Mouse (Mus musculus) midbrain, postnatal 0 days (tissue): ENCODE measurements around the gene Ralgps1. TPM values are rescaled to one million over a fixed set of nuclear protein-coding genes. Genes with fewer than 3 reads are reported as not detected.

Experiments
- ATAC-seq: fragments of 200-750 bp; cut with Nextera tagmentation; 2 replicates; pipeline ENCODE4 v1.8.0; 2017; ENCODE audit warnings: moderate number of reproducible peaks, mild to moderate bottlenecking, moderate TSS enrichment, moderate library complexity; ENCODE audit not compliant: low FRiP score
- DNase-seq: peaks from one replicate; pipeline ENCODE4 v3.0.0-alpha.2; 2015; ENCODE audit warnings: low spot score
- H3K27ac ChIP-seq: fragments of 300-500 bp; sonication (generic); 2 replicates; pipeline ENCODE4 v1.5.1; 2014; ENCODE audit warnings: low read depth, mild to moderate bottlenecking, low read length, mixed read lengths
- H3K27me3 ChIP-seq: fragments of 300-500 bp; sonication (generic); 2 replicates; pipeline ENCODE4 v1.6.1; 2014; ENCODE audit warnings: low read length, control low read depth, mixed read lengths; ENCODE audit not compliant: insufficient read depth
- H3K36me3 ChIP-seq: fragments of 300-500 bp; sonication (generic); 2 replicates; pipeline ENCODE4 v1.6.1; 2014; ENCODE audit warnings: low read length, control low read depth, mixed read lengths; ENCODE audit not compliant: insufficient read depth
- H3K4me1 ChIP-seq: fragments of 300-500 bp; sonication (generic); 2 replicates; pipeline ENCODE4 v1.6.1; 2014; ENCODE audit warnings: mild to moderate bottlenecking, control low read depth, antibody characterized with exemption, low read length, mixed read lengths; ENCODE audit not compliant: insufficient read depth
- H3K4me2 ChIP-seq: fragments of 300-500 bp; sonication (generic); 2 replicates; pipeline ENCODE4 v1.6.1; 2014; ENCODE audit warnings: low read depth, mild to moderate bottlenecking, low read length, mixed read lengths; ENCODE audit not compliant: poor library complexity, severe bottlenecking
- H3K4me3 ChIP-seq: fragments of 300-500 bp; sonication (generic); 2 replicates; pipeline ENCODE4 v1.5.1; 2014; ENCODE audit warnings: low read depth, mild to moderate bottlenecking, low read length, moderate library complexity
- H3K9ac ChIP-seq: fragments of 300-500 bp; sonication (generic); replicated peaks from 2 replicates; pipeline ENCODE4 v1.6.1; 2014; ENCODE audit warnings: mild to moderate bottlenecking, low read length, moderate library complexity, mixed read lengths; ENCODE audit not compliant: poor library complexity, severe bottlenecking
- H3K9me3 ChIP-seq: fragments of 300-500 bp; sonication (generic); 2 replicates; pipeline ENCODE4 v1.6.1; 2016; ENCODE audit warnings: low read length, control low read depth
- CTCF ChIP-seq: IDR thresholded peaks from 2 replicates; pipeline ENCODE4 v1.5.1; 2016; ENCODE audit warnings: antibody characterized with exemption, mild to moderate bottlenecking
- WGBS: fragments of 180-500 bp; shearing (Covaris S2); extraction: QIAGEN DNeasy Blood & Tissue Kit; methylation state at CpG from one replicate; pipeline ENCODE4 v1.1.7; 2014; 5-methylcytosine and 5-hydroxymethylcytosine counted together
- polyA plus RNA-seq: library from polyadenylated mRNA; unstranded; fragments of >200 nt; fragmentation: Nextera tagmentation; extraction: Ambion mirVana; gene quantifications from 2 replicates; pipeline ENCODE4 v1.2.1, GENCODE M21; 2015
- total RNA-seq: library from RNA; depleted of rRNA; stranded (reverse); fragments of >200 nt; gene quantifications from 2 replicates; pipeline ENCODE4 v1.2.3, GENCODE M21; 2014

Ralgps1 gene
- total and polyA plus RNA-seq, 2 experiments from 2014 or later, result 26.4 to 74.6 TPM

DNA sequence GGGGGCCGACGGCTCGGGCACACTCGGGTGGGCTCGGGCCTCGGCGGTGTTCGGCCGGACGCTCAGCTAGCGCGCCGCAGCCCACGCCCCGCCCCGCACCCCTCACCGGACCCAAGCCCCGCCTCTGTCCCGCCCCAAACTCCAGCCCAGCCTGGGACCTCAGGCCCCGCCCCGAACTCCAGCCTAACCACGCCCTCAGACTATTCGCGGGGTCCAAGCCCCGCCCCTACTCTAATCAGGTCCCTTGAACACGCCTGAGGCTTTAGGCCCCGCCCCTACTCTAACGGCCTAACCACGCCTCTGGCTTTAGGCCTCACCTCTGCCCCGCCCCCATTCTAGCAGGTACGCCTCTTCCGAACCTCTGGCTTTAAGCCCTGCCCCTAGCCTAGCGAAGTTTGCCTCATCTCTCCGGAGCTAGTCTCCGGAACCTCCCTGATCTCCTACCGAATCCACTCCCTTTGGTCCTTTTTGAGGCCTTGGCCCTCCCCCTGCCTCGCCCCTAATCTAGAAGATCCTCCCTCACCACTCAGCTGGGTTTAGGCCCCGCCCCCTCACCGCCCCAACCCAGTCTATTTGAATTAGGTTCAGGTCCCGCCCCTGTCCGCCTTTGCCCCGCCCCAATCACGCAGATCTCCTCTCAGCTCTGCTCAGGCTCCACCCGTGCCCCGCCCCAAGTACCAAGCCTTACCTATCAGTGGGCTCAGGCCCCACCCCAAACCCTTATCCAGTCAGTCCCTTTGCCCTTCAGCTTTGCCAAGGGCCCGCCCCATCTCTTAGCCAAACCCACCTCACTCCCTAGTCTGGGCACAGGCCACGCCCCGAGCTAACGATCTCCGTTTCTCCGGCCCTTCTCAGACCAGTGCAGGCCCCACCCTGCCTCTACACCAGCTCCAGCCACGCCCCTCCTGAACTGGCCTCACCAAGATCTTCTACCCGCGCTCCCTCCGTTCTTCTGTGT lies 240.5 kb downstream of the Ralgps1 start:
- H3K4me1 ChIP-seq, result peaks cover 10% of the 10 kb centered on the region; the same call in 1 of the 2 replicates

DNA sequence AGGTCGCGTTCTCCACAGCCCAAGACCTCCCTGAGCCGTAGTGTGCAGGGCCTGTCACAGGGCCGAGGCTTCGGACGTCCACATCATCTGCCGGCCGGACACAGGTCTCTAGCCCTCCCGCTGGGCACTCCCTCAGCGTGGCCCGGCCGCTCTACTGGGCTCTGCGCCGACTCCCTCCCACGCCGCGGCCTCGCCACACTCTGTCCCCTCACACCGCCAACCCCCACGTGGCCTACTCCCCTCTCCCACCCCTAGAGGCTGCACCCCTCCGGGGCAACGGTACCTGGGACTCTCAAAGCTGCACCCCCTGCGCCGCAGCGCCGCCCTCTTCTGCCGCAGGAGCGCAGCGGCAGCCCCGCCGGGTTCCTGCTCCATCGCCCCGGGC lies 241.2 kb downstream of the Ralgps1 start:
- peak overlapping the region; percentile 55 for H3K27ac ChIP-seq
- peaks cover 10% of the 10 kb centered on the region; the same call in 1 of the 2 replicates for H3K4me1 ChIP-seq
- H3K4me2 ChIP-seq, result peak overlapping the region; percentile 95
- H3K9me3 ChIP-seq, result no peaks in the 10 kb centered on the region
- peak overlapping the region; percentile 74 for H3K4me3 ChIP-seq
- WGBS, result 1% methylated on average over 28 of the region's 33 CpGs
- ATAC-seq (peak; percentile 29), DNase-seq (no peak)
- H3K9ac ChIP-seq, result peak overlapping the region; percentile 89
- no peaks in the 10 kb centered on the region for H3K36me3 ChIP-seq
- TF ChIP-seq CTCF, result peak; percentile 46
- no peaks in the 10 kb centered on the region for H3K27me3 ChIP-seq

More for the DNA sequence above, 240.5 kb downstream of the Ralgps1 start:
- ATAC-seq (peak; percentile 88), DNase-seq (peak; percentile 96)
- H3K4me3 ChIP-seq, result peak overlapping the region; percentile 74
- H3K9ac ChIP-seq, result peak overlapping the region; percentile 89
- peak overlapping the region; percentile 95 for H3K4me2 ChIP-seq
- H3K27ac ChIP-seq, result peak overlapping the region; percentile 58
- no peaks in the 10 kb centered on the region for H3K9me3 ChIP-seq
- no peaks in the 10 kb centered on the region for H3K36me3 ChIP-seq
- no peak for TF ChIP-seq CTCF
- H3K27me3 ChIP-seq, result no peaks in the 10 kb centered on the region
- WGBS, result under 1% methylated on average over 40 of the region's 55 CpGs

DNA sequence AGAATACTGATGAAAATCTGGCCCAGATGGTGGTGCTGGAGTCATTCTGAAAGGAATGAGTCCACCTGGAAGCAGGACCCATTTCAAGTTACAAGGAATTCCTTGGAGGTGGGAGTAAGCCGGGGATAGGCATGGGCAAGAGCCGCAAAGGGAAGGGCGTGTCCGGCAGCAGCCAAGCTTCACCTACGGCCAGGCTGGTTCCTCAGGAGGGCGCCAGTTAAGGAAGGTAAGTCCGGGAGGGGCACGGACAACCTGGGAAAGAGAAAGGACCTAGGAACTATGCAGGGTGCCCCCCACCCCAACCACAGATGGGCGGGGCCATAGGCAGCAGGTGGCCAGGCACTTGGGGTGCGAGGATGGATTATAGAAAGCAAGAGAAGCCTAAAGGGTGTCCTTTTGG lies 241.6 kb downstream of the Ralgps1 start:
- peak overlapping the region; percentile 89 for H3K9ac ChIP-seq
- H3K27me3 ChIP-seq, result no peaks in the 10 kb centered on the region
- no peaks in the 10 kb centered on the region for H3K36me3 ChIP-seq
- peak overlapping the region; percentile 95 for H3K4me2 ChIP-seq
- H3K4me1 ChIP-seq, result peaks cover 10% of the 10 kb centered on the region; the same call in 1 of the 2 replicates
- no peak for ATAC-seq
- no peaks in the 10 kb centered on the region for H3K9me3 ChIP-seq
- peak; percentile 48 for DNase-seq
- peak; percentile 43 for TF ChIP-seq CTCF
- H3K4me3 ChIP-seq, result peak overlapping the region; percentile 74
- peak overlapping the region; percentile 55 for H3K27ac ChIP-seq
- WGBS, result 0% methylated on average over 10 of the region's 10 CpGs

DNA sequence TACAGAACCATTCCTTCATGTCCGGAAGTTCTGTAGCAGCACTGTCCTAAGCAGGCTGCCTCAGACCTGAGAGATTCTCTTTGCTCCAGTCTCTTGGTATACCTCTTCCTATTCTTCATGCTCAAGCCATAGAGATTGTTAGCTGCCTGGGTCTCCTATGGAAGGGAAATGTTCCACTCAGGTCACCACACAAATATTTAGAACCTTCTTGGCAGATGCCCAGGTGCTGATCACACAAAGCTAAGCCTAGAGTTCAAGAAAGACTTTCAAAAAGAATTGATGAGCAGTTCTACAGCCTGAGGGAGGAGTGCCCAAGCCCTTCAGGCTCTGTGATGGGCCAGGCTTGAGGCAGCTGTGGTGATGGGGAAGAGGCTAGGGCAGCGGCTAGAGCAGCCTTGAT lies 242.3 kb downstream of the Ralgps1 start:
- Histone ChIP-seq H3K4me1 (peaks cover 10% of the 10 kb centered on the region; the same call in 1 of the 2 replicates), H3K4me2 (peak overlapping the region; percentile 95), H3K9me3 (no peaks in the 10 kb centered on the region), H3K9ac (peak overlapping the region; percentile 89; the same call in 1 of the 2 replicates), H3K27me3 (no peaks in the 10 kb centered on the region), H3K36me3 (no peaks in the 10 kb centered on the region), H3K27ac (no peak overlapping the region), H3K4me3 (peak overlapping the region; percentile 74)
- TF ChIP-seq CTCF, result no peak
- 67% methylated on average over 2 of the region's 2 CpGs for WGBS
- ATAC-seq (no peak), DNase-seq (no peak)

DNA sequence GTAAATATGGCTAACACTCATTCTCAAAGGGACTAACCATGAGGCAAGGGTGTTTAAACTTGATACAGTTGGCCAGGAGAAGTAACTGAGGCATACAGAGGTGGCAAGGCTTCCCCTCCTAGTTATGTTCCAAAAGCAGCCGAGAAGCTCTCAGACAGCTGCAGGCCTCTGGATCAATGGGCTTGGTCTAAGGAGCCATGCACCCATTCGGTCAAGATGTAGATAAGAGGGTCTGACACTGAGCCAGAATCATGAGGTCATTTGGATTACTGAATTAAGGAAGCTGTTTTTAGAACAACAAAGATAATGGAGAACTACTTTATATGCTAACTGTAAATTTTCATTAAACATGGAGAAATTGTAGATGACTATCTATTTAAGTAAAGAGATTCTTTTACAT lies 244.0 kb downstream of the Ralgps1 start:
- H3K36me3 ChIP-seq, result no peaks in the 10 kb centered on the region
- 74% methylated on average over 2 of the region's 2 CpGs for WGBS
- H3K9me3 ChIP-seq, result no peaks in the 10 kb centered on the region
- DNase-seq (no peak), ATAC-seq (no peak)
- no peak overlapping the region for H3K4me3 ChIP-seq
- H3K27ac ChIP-seq, result no peak overlapping the region
- peaks cover 10% of the 10 kb centered on the region; the same call in 1 of the 2 replicates for H3K4me1 ChIP-seq
- no peak overlapping the region for H3K4me2 ChIP-seq
- H3K9ac ChIP-seq, result no peak overlapping the region
- no peaks in the 10 kb centered on the region for H3K27me3 ChIP-seq
- TF ChIP-seq CTCF, result no peak

DNA sequence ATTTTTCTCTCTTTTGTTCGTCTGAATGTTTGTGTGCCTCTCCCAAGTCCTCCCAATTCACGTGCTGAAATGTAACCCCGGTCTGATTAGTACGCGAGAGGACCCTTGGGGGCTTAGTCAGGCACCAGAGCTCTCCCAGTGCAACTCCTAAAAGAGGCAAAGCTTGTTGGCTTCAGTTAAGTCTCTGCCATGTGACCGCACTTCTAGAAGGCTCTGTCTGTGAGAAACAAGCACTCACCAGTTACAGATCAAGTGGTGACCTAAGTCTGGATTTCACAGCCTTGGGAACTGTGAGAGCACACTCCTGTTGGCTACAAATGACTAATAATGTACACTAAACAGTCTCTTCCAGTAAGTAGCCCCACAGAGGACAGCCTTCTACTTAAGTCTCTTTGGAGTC lies 248.4 kb downstream of the Ralgps1 start:
- no peaks in the 10 kb centered on the region for H3K9me3 ChIP-seq
- no peak overlapping the region for H3K4me3 ChIP-seq
- ATAC-seq (no peak), DNase-seq (no peak)
- no peak for TF ChIP-seq CTCF
- H3K36me3 ChIP-seq, result no peaks in the 10 kb centered on the region
- H3K9ac ChIP-seq, result no peak overlapping the region
- 57% methylated on average over 6 of the region's 6 CpGs for WGBS
- no peak overlapping the region for H3K4me2 ChIP-seq
- H3K27me3 ChIP-seq, result no peaks in the 10 kb centered on the region
- H3K4me1 ChIP-seq, result no peaks in the 10 kb centered on the region
- H3K27ac ChIP-seq, result no peak overlapping the region
